Mouse (Mus musculus) spleen, adult 2 months (tissue): ENCODE data around the gene Rnf7.

Experiments
- CTCF ChIP-seq: fragments of 200-500 bp; IDR thresholded peaks from 2 replicates; pipeline ENCODE4 v1.5.1; 2011; ENCODE audit warnings: mild to moderate bottlenecking, inconsistent platforms; ENCODE audit not compliant: insufficient read depth, insufficient read length, insufficient replicate concordance; ENCODE audit errors: extremely low read depth
- POLR2A ChIP-seq: fragments of 200-500 bp; IDR thresholded peaks from 2 replicates; pipeline ENCODE4 v1.6.1; 2011; ENCODE audit warnings: low read depth, low read length, inconsistent platforms

GRCm38 (mm10) chr9:96483648-96484047 is 5.2 kb upstream of the Rnf7 start:
- TF ChIP-seq POLR2A (no peak), CTCF (no peak)
